Mouse (Mus musculus) heart, postnatal 0 days (tissue): ENCODE measurements around the gene Tln2. TPM values are rescaled to one million over a fixed set of nuclear protein-coding genes. Genes with fewer than 3 reads are reported as not detected.

Experiments used
- ATAC-seq: fragments of 200-750 bp; cut with Nextera tagmentation; 2 replicates; pipeline ENCODE4 v1.8.0; 2017; ENCODE audit warnings: low read depth, moderate number of reproducible peaks, moderate library complexity; ENCODE audit not compliant: insufficient read depth
- DNase-seq: peaks from one replicate; pipeline ENCODE4 v3.0.0-alpha.2; 2016; ENCODE audit warnings: low spot score
- H3K27ac ChIP-seq: fragments of 300-500 bp; sonication (generic); 2 replicates; pipeline ENCODE4 v1.5.1; 2014; ENCODE audit warnings: low read depth, mild to moderate bottlenecking
- H3K27me3 ChIP-seq: fragments of 300-500 bp; sonication (generic); 2 replicates; pipeline ENCODE4 v1.6.1; 2014; ENCODE audit warnings: low read length, mixed read lengths; ENCODE audit not compliant: control insufficient read depth, insufficient read depth
- H3K36me3 ChIP-seq: fragments of 300-500 bp; sonication (generic); replicated peaks from 2 replicates; pipeline ENCODE4 v1.6.1; 2014; ENCODE audit warnings: low read length, mixed read lengths; ENCODE audit not compliant: control insufficient read depth, insufficient read depth
- H3K4me1 ChIP-seq: fragments of 300-500 bp; sonication (generic); 2 replicates; pipeline ENCODE4 v1.6.1; 2014; ENCODE audit warnings: antibody characterized with exemption; ENCODE audit not compliant: control insufficient read depth, insufficient read depth
- H3K4me2 ChIP-seq: fragments of 300-500 bp; sonication (generic); 2 replicates; pipeline ENCODE4 v1.6.1; 2014; ENCODE audit warnings: low read depth, mild to moderate bottlenecking, low read length, moderate library complexity
- H3K4me3 ChIP-seq: fragments of 300-500 bp; sonication (generic); 2 replicates; pipeline ENCODE4 v1.5.1; 2014; ENCODE audit warnings: low read depth, low read length
- H3K9ac ChIP-seq: fragments of 300-500 bp; sonication (generic); replicated peaks from 2 replicates; pipeline ENCODE4 v1.6.1; 2014; ENCODE audit warnings: low read depth, low read length, mixed read lengths
- H3K9me3 ChIP-seq: fragments of 300-500 bp; sonication (generic); replicated peaks from 2 replicates; pipeline ENCODE4 v1.6.1; 2016; ENCODE audit warnings: low read length; ENCODE audit not compliant: control insufficient read depth
- CTCF ChIP-seq: IDR thresholded peaks from 2 replicates; pipeline ENCODE4 v1.5.1; 2016; ENCODE audit warnings: antibody characterized with exemption, control low read depth, low read depth
- EP300 ChIP-seq: IDR thresholded peaks from 2 replicates; pipeline ENCODE4 v1.6.1; 2016; ENCODE audit warnings: antibody characterized with exemption, low read depth
- WGBS: fragments of 180-500 bp; shearing (Covaris S2); extraction: QIAGEN DNeasy Blood & Tissue Kit; methylation state at CpG from one replicate; pipeline ENCODE4 v1.1.7; 2014; 5-methylcytosine and 5-hydroxymethylcytosine counted together
- polyA plus RNA-seq: library from polyadenylated mRNA; unstranded; fragments of >200 nt; fragmentation: Nextera tagmentation; extraction: Ambion mirVana; gene quantifications from 2 replicates; pipeline ENCODE4 v1.2.1, GENCODE M21; 2015
- total RNA-seq: library from RNA; depleted of rRNA; stranded (reverse); fragments of >200 nt; gene quantifications from 2 replicates; pipeline ENCODE4 v1.2.3, GENCODE M21; 2014; ENCODE audit warnings: low replicate concordance

The Tln2 gene
- total and polyA plus RNA-seq, 2 experiments from 2014 or later, result 67.0 to 92.6 TPM

GRCm38 (mm10) chr9:67218001-67218400, 341.5 kb downstream of the Tln2 start:
- ATAC-seq (no peak), DNase-seq (no peak)
- H3K27me3 ChIP-seq, result no peaks in the 10 kb centered on the region
- H3K9me3 ChIP-seq, result no peaks in the 10 kb centered on the region
- TF ChIP-seq CTCF (no peak), EP300 (no peak)
- peaks cover 11% of the 10 kb centered on the region for H3K4me1 ChIP-seq
- H3K4me3 ChIP-seq, result no peak overlapping the region
- 66% methylated on average over 9 of the region's 9 CpGs for WGBS
- H3K27ac ChIP-seq, result no peak overlapping the region
- no peak overlapping the region for H3K4me2 ChIP-seq
- H3K9ac ChIP-seq, result no peak overlapping the region
- H3K36me3 ChIP-seq, result peaks cover 37% of the 10 kb centered on the region

DNA sequence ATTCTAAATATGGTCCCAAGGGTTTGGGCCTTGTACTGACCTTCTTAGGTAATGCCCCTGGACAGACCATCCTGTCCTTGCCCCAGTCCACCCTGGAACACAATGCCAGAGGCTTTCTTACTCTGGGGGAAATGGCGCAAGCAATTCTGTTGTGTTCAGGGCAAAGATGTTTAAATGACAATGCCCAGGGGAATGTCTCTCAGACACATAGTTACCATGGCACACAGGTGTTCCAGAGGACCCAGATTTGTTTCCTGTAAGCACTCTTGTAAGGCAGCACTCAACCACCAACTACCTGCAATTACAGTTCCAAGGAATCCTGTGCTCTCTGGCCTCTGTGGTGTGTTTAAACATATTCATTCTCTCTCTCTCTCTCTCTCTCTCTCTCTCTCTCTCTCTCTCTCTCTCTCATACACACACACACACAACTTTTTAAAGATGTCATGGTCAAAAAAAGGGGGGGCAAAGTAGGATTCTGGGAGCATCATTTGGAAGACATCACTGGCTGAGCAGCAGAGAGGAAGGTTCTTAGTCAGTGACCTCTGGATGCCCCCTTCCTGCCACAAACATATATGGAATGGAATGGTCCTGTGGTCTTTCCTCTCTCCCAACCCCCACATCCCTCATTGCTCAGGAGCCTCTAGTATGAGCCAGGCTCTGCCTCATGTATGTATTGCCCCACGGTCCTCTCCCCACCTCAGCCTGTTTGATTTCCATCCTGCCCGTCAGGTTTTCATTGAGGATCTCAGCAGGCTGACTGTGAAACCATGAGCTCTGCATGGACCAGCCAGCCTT, 345.1 kb downstream of the Tln2 start:
- H3K36me3 ChIP-seq, result peaks cover 6% of the 10 kb centered on the region; the same call in 1 of the 2 replicates
- ATAC-seq (no peak), DNase-seq (no peak)
- WGBS, result 64% methylated on average over 3 of the region's 3 CpGs
- no peak overlapping the region for H3K9ac ChIP-seq
- no peak overlapping the region for H3K4me3 ChIP-seq
- H3K4me2 ChIP-seq, result no peak overlapping the region
- TF ChIP-seq CTCF (no peak), EP300 (no peak)
- H3K27ac ChIP-seq, result peak overlapping the region; percentile 36; the same call in 1 of the 2 replicates
- no peaks in the 10 kb centered on the region for H3K27me3 ChIP-seq
- H3K9me3 ChIP-seq, result no peaks in the 10 kb centered on the region
- H3K4me1 ChIP-seq, result peaks cover 11% of the 10 kb centered on the region

- ATAC-seq, result peak; percentile 86
- H3K36me3 ChIP-seq, result no peaks in the 10 kb centered on the region
- WGBS, result 44% methylated on average over 6 of the region's 6 CpGs
- TF ChIP-seq CTCF (peak; percentile 90), EP300 (no peak)
- peak overlapping the region; percentile 36; the same call in 1 of the 2 replicates for H3K27ac ChIP-seq
- H3K9me3 ChIP-seq, result no peaks in the 10 kb centered on the region
- no peaks in the 10 kb centered on the region for H3K27me3 ChIP-seq
- peaks cover 21% of the 10 kb centered on the region for H3K4me1 ChIP-seq
- H3K4me3 ChIP-seq, result no peak overlapping the region
- H3K4me2 ChIP-seq, result peak overlapping the region; percentile 40
- DNase-seq, result peak; percentile 84
- peak overlapping the region; percentile 44 for H3K9ac ChIP-seq
Observed at GRCm38 (mm10) chr9:67213275-67213674, 346.2 kb downstream of the Tln2 start.

DNA sequence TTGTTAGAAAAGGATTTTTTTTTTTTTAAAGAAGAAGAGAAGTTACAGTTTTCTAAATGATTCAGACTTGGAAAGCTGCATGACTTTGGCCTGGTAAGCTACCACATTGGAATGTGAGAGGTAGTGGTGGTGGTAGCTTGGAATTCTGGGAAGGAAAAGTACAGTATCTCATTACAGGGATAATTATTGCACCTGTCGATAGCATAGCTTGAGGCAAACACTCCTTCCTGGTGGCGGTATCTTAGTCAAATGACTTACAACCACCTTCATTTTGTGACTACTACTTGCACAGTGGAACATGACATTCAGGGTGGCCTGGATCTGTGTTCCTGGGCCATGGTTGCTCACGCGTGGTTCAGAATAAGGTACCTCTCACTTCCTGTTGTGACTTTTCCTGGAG, 348.3 kb downstream of the Tln2 start:
- H3K9ac ChIP-seq, result no peak overlapping the region
- H3K9me3 ChIP-seq, result no peaks in the 10 kb centered on the region
- 96% methylated on average over 4 of the region's 4 CpGs for WGBS
- no peaks in the 10 kb centered on the region for H3K27me3 ChIP-seq
- ATAC-seq (no peak), DNase-seq (no peak)
- peaks cover 24% of the 10 kb centered on the region for H3K4me1 ChIP-seq
- H3K4me2 ChIP-seq, result no peak overlapping the region
- H3K27ac ChIP-seq, result no peak overlapping the region
- H3K36me3 ChIP-seq, result no peaks in the 10 kb centered on the region
- H3K4me3 ChIP-seq, result no peak overlapping the region
- TF ChIP-seq CTCF, result no peak
- TF ChIP-seq EP300, result no peak

- Histone ChIP-seq H3K36me3 (no peaks in the 10 kb centered on the region), H3K4me2 (no peak overlapping the region), H3K27me3 (no peaks in the 10 kb centered on the region), H3K27ac (no peak overlapping the region), H3K9me3 (no peaks in the 10 kb centered on the region), H3K4me3 (no peak overlapping the region), H3K4me1 (peaks cover 19% of the 10 kb centered on the region), H3K9ac (no peak overlapping the region)
- ATAC-seq, result no peak
- DNase-seq, result no peak
- TF ChIP-seq CTCF (no peak), EP300 (no peak)
- WGBS, result 89% methylated on average over 9 of the region's 9 CpGs
Observed at GRCm38 (mm10) chr9:67209451-67209850, 350.1 kb downstream of the Tln2 start.
